Mouse (Mus musculus): ENCODE measurements around the gene Ptger1.

DNA sequence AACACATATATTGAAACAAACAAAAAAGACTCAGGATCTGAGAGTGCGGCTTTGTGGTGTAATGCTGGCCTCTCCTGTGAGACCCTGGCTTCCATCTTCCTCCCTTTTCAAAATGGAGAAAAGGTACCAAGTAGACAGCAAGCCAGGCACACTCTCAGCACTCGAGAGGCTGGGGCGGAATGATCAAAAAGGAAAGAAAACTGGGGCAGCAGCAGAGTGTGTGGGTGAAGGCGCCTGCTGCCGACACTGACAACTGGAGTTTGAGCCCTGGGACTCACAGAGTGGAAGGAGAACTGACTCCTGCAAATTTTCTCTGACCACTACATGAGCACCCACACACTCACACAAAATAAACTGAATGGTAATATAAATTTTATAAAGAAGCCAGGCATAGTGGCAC lies 8.0 kb downstream of the Ptger1 start:
- TF ChIP-seq POLR2A (IDR thresholded peaks at IDR 0.05; ENCODE audit: insufficient read length, low read depth): no peak
- TF ChIP-seq MYOG (IDR thresholded peaks at IDR 0.05; ENCODE audit: control insufficient read depth in 1 of 3, insufficient read depth in 1 of 3, insufficient read length in 2 of 3, low read depth in 2 of 3): no peak
- TF ChIP-seq E2F4 (IDR thresholded peaks at IDR 0.05; ENCODE audit: insufficient read depth): no peak
- TF ChIP-seq CEBPB (IDR thresholded peaks at IDR 0.05; ENCODE audit: insufficient read depth, poor library complexity, severe bottlenecking): no peak
- no peak for TF ChIP-seq SRF (IDR thresholded peaks at IDR 0.05; ENCODE audit: control insufficient read depth, insufficient read length, low read depth)
- TF ChIP-seq TCF3 (IDR thresholded peaks at IDR 0.05; ENCODE audit: insufficient read length, low read depth): no peak
- TF ChIP-seq MAX (IDR thresholded peaks at IDR 0.05; ENCODE audit: low read depth): no peak
- no peak for TF ChIP-seq USF1 (IDR thresholded peaks at IDR 0.05; ENCODE audit: low read depth)
- TF ChIP-seq MYOD1 (IDR thresholded peaks at IDR 0.05; ENCODE audit: control insufficient read depth in 1 of 3, insufficient read length in 2 of 3, low read depth in 2 of 3): no peak

All from myocyte (in vitro differentiated cells).